Mouse (Mus musculus): ENCODE results near the gene Cwf19l1. TPM values are rescaled to one million over a fixed set of nuclear protein-coding genes. Genes with fewer than 3 reads are reported as not detected.

Gene Cwf19l1
- polyA plus RNA-seq (2014; fragmentation: Illumina TruSeq; extraction: RNeasy Lipid Tissue Mini Kit (QIAGEN cat#74804); ENCODE audit: low read depth, low replicate concordance) = 9.9 TPM

GRCm38 (mm10) chr19:44135072-44135959 is at the start of gene Cwf19l1:
Gene Cwf19l1 (minus strand): TSS chr19:44135876.

GRCm38 (mm10) chr19:44145702-44146567 is 10.3 kb upstream of the Cwf19l1 start, which contains the start of gene Bloc1s2:
Gene Bloc1s2 (minus strand): TSS chr19:44146446.

GRCm38 (mm10) chr19:44106831-44107660 is 28.6 kb downstream of the Cwf19l1 start, which contains the start of gene Chuk:
Gene Chuk (minus strand): TSS chr19:44107480.

GRCm38 (mm10) chr19:44069121-44069913 is 66.4 kb downstream of the Cwf19l1 start, which contains the start of gene Erlin1:
Gene Erlin1 (minus strand): TSS chr19:44069785.

Other genes starting within 250 kb of the Cwf19l1 start
- gene Dnmbp, start 195.7 kb downstream of the Cwf19l1 start, polyA plus RNA-seq (2014; fragmentation: Illumina TruSeq; extraction: RNeasy Lipid Tissue Mini Kit (QIAGEN cat#74804); ENCODE audit: low read depth, low replicate concordance) = 4.2 TPM
- 3.0 TPM for gene Cpn1, start 149.3 kb downstream of the Cwf19l1 start, polyA plus RNA-seq (2014; fragmentation: Illumina TruSeq; extraction: RNeasy Lipid Tissue Mini Kit (QIAGEN cat#74804); ENCODE audit: low read depth, low replicate concordance)
- gene Cyp2c23, start 106.7 kb downstream of the Cwf19l1 start, polyA plus RNA-seq (2014; fragmentation: Illumina TruSeq; extraction: RNeasy Lipid Tissue Mini Kit (QIAGEN cat#74804); ENCODE audit: low read depth, low replicate concordance) = 45.4 TPM
- 151 TPM for gene Erlin1, start 66.1 kb downstream of the Cwf19l1 start, polyA plus RNA-seq (2014; fragmentation: Illumina TruSeq; extraction: RNeasy Lipid Tissue Mini Kit (QIAGEN cat#74804); ENCODE audit: low read depth, low replicate concordance)
- 380 TPM for gene Chuk, start 28.4 kb downstream of the Cwf19l1 start, polyA plus RNA-seq (2014; fragmentation: Illumina TruSeq; extraction: RNeasy Lipid Tissue Mini Kit (QIAGEN cat#74804); ENCODE audit: low read depth, low replicate concordance)
- 32.5 TPM for gene Bloc1s2, start 10.6 kb upstream of the Cwf19l1 start, polyA plus RNA-seq (2014; fragmentation: Illumina TruSeq; extraction: RNeasy Lipid Tissue Mini Kit (QIAGEN cat#74804); ENCODE audit: low read depth, low replicate concordance)
- gene Pkd2l1, start 56.6 kb upstream of the Cwf19l1 start, polyA plus RNA-seq (2014; fragmentation: Illumina TruSeq; extraction: RNeasy Lipid Tissue Mini Kit (QIAGEN cat#74804); ENCODE audit: low read depth, low replicate concordance) = not detected
- 0.20 TPM for gene Scd3, start 67.4 kb upstream of the Cwf19l1 start, polyA plus RNA-seq (2014; fragmentation: Illumina TruSeq; extraction: RNeasy Lipid Tissue Mini Kit (QIAGEN cat#74804); ENCODE audit: low read depth, low replicate concordance)
- gene Scd2, start 157.8 kb upstream of the Cwf19l1 start, polyA plus RNA-seq (2014; fragmentation: Illumina TruSeq; extraction: RNeasy Lipid Tissue Mini Kit (QIAGEN cat#74804); ENCODE audit: low read depth, low replicate concordance) = 70.4 TPM
- 0.20 TPM for gene Scd4, start 197.2 kb upstream of the Cwf19l1 start, polyA plus RNA-seq (2014; fragmentation: Illumina TruSeq; extraction: RNeasy Lipid Tissue Mini Kit (QIAGEN cat#74804); ENCODE audit: low read depth, low replicate concordance)

Data from kidney, adult 10 weeks (tissue).